Mouse (Mus musculus): ENCODE results near the gene Txnip.

The Txnip gene

GRCm38 (mm10) chr3:96555041-96555596, 2.6 kb upstream of the Txnip start:
- H3K4me1 ChIP-seq (replicated peaks; ENCODE audit: low read depth, low read length) = peaks cover 73% of the 10 kb centered on the region
- TF ChIP-seq NANOG (IDR thresholded peaks at IDR 0.05; ENCODE audit: borderline replicate concordance, low read length) (no peak), POU5F1 (IDR thresholded peaks at IDR 0.05; ENCODE audit: borderline replicate concordance, low read length) (no peak), CTCF (conservative IDR thresholded peaks at IDR 0.05; ENCODE audit: low read length) (no peak)

DNA sequence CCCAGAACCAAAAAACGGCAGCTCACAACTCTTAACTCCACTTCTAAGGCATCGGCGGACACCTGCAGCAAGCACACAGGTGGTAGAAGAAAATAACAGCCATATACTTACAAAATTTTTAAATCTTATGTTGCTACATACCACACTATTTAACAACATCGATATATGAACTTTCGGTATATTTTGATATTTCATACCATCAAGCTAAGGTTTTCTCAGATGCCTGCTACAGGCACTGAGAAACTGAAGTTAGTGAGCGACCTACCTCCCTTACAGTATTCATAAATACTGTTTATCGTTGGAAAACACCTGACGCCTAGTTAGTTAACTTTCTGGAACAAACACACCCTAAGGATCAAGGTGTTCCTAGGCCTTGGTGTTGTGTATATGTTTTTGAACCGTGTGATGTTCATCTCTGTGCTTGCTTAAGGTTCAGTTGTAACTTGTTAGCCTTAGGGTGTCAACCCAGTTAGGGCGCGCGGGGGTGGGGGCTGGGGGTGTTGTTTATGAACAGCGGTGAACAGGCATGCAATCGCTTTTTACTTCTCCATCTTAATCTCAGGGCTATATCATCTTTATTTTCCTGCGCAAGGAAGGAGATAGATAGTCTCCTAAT, 1.6 kb upstream of the Txnip start:
- H3K36me3 ChIP-seq (ENCODE audit: insufficient read depth, low read length) = peaks cover 26% of the 10 kb centered on the region
- no peaks in the 10 kb centered on the region for H3K9me3 ChIP-seq (ENCODE audit: low read length)
- no peak for TF ChIP-seq CTCF (conservative IDR thresholded peaks at IDR 0.05; ENCODE audit: low read length)
- TF ChIP-seq POU5F1 (IDR thresholded peaks at IDR 0.05; ENCODE audit: borderline replicate concordance, low read length) = no peak
- no peak for TF ChIP-seq NANOG (IDR thresholded peaks at IDR 0.05; ENCODE audit: borderline replicate concordance, low read length)
- H3K4me1 ChIP-seq (replicated peaks; ENCODE audit: low read depth, low read length) = peaks cover 73% of the 10 kb centered on the region
- H3K4me3 ChIP-seq (replicated peaks; ENCODE audit: low read length) = peak overlapping the region; percentile 18
- H3K27me3 ChIP-seq (ENCODE audit: insufficient read depth, low read length) = no peaks in the 10 kb centered on the region

More at GRCm38 (mm10) chr3:96555041-96555596, 2.6 kb upstream of the Txnip start:
- H3K9me3 ChIP-seq (ENCODE audit: low read length) = no peaks in the 10 kb centered on the region
- peaks cover 16% of the 10 kb centered on the region for H3K36me3 ChIP-seq (ENCODE audit: insufficient read depth, low read length)
- peak overlapping the region; percentile 18 for H3K4me3 ChIP-seq (replicated peaks; ENCODE audit: low read length)
- no peaks in the 10 kb centered on the region for H3K27me3 ChIP-seq (ENCODE audit: insufficient read depth, low read length)

DNA sequence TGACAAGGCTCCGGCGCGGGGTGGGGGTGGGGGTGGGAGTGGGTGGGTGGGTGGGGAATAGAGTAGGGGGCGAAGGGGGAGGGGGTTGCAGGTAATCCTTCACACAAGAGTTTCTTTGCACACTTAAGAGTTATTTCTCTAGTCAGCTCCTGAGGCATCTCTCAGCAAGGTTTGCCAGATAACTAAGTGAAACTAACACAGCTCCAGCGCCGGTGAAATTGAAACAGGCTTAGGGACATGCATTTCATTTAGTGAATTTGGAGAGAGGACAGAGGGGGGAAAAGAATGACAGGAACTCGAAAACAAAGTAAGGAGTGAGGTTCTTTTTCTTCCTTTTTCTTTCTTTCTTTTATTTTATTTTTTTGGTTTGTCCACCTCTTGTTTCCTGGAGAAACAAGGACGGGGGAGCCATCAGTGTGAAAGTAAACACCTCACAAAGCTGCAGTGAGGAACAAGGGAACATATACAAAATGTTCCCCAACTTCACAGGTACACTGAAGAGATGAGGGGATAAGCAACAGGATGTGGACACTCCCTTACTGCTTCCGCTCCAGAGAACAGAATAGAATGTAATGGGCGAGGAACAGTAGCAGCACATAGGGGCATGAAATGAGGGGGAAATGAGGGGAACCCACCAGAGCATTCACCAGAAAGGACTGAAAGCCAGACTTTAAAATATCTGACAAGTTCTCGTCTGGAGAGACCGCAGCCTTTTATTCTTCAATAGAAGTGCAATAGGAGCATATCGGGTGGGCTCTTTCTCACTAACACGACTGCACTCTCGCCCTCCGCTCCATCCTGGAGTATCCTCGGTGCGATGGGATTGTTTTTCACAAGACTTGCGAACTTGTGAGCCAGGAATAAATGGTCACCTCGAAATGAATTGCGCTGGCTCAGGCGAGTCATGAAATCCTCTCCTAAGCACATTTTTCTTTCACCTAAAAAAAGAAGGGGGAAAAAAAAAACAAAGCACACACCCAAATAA, 814 bp upstream of the Txnip start:
- H3K27me3 ChIP-seq (ENCODE audit: insufficient read depth, low read length) = no peaks in the 10 kb centered on the region
- H3K36me3 ChIP-seq (ENCODE audit: insufficient read depth, low read length) = peaks cover 34% of the 10 kb centered on the region
- no peaks in the 10 kb centered on the region for H3K9me3 ChIP-seq (ENCODE audit: low read length)
- H3K4me3 ChIP-seq (replicated peaks; ENCODE audit: low read length) = peak overlapping the region; percentile 93
- peaks cover 71% of the 10 kb centered on the region for H3K4me1 ChIP-seq (replicated peaks; ENCODE audit: low read depth, low read length)
- TF ChIP-seq POU5F1 (IDR thresholded peaks at IDR 0.05; ENCODE audit: borderline replicate concordance, low read length) (no peak), CTCF (conservative IDR thresholded peaks at IDR 0.05; ENCODE audit: low read length) (no peak), NANOG (IDR thresholded peaks at IDR 0.05; ENCODE audit: borderline replicate concordance, low read length) (no peak)

- Histone ChIP-seq H3K27me3 (ENCODE audit: insufficient read depth, low read length) (no peaks in the 10 kb centered on the region), H3K9me3 (ENCODE audit: low read length) (no peaks in the 10 kb centered on the region), H3K36me3 (ENCODE audit: insufficient read depth, low read length) (peaks cover 35% of the 10 kb centered on the region), H3K4me3 (replicated peaks; ENCODE audit: low read length) (peak overlapping the region; percentile 93), H3K4me1 (replicated peaks; ENCODE audit: low read depth, low read length) (peaks cover 75% of the 10 kb centered on the region)
- TF ChIP-seq POU5F1 (IDR thresholded peaks at IDR 0.05; ENCODE audit: borderline replicate concordance, low read length) (no peak), CTCF (conservative IDR thresholded peaks at IDR 0.05; ENCODE audit: low read length) (no peak), NANOG (IDR thresholded peaks at IDR 0.05; ENCODE audit: borderline replicate concordance, low read length) (no peak)
These were observed 402 bp downstream of the Txnip start for GRCm38 (mm10) chr3:96558159-96558558.

- H3K4me1 ChIP-seq (replicated peaks; ENCODE audit: low read depth, low read length) = peaks cover 75% of the 10 kb centered on the region
- no peaks in the 10 kb centered on the region for H3K27me3 ChIP-seq (ENCODE audit: insufficient read depth, low read length)
- peak overlapping the region; percentile 93 for H3K4me3 ChIP-seq (replicated peaks; ENCODE audit: low read length)
- no peak for TF ChIP-seq POU5F1 (IDR thresholded peaks at IDR 0.05; ENCODE audit: borderline replicate concordance, low read length)
- no peak for TF ChIP-seq NANOG (IDR thresholded peaks at IDR 0.05; ENCODE audit: borderline replicate concordance, low read length)
- no peak for TF ChIP-seq CTCF (conservative IDR thresholded peaks at IDR 0.05; ENCODE audit: low read length)
- H3K36me3 ChIP-seq (ENCODE audit: insufficient read depth, low read length) = peaks cover 35% of the 10 kb centered on the region
- no peaks in the 10 kb centered on the region for H3K9me3 ChIP-seq (ENCODE audit: low read length)
These were observed 975 bp downstream of the Txnip start for GRCm38 (mm10) chr3:96558668-96559196.

DNA sequence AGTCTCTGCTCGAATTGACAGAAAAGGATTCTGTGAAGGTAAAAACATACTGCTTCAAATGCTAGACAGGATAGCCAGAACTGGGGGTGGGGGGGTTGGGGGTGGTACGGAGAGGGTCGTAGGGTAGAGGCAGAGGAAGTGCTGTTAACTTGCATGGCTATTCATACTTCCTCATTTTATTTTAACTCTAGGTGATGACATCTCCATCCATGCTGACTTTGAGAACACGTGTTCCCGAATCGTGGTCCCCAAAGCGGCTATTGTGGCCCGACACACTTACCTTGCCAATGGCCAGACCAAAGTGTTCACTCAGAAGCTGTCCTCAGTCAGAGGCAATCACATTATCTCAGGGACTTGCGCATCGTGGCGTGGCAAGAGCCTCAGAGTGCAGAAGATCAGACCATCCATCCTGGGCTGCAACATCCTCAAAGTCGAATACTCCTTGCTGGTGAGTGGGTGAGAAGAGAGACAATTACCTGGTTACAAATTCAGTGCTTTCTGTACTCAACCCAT, 1.7 kb downstream of the Txnip start:
- peak overlapping the region; percentile 93 for H3K4me3 ChIP-seq (replicated peaks; ENCODE audit: low read length)
- no peak for TF ChIP-seq CTCF (conservative IDR thresholded peaks at IDR 0.05; ENCODE audit: low read length)
- no peak for TF ChIP-seq POU5F1 (IDR thresholded peaks at IDR 0.05; ENCODE audit: borderline replicate concordance, low read length)
- TF ChIP-seq NANOG (IDR thresholded peaks at IDR 0.05; ENCODE audit: borderline replicate concordance, low read length) = no peak
- no peaks in the 10 kb centered on the region for H3K9me3 ChIP-seq (ENCODE audit: low read length)
- H3K36me3 ChIP-seq (ENCODE audit: insufficient read depth, low read length) = peaks cover 35% of the 10 kb centered on the region
- H3K4me1 ChIP-seq (replicated peaks; ENCODE audit: low read depth, low read length) = peaks cover 75% of the 10 kb centered on the region
- H3K27me3 ChIP-seq (ENCODE audit: insufficient read depth, low read length) = no peaks in the 10 kb centered on the region

DNA sequence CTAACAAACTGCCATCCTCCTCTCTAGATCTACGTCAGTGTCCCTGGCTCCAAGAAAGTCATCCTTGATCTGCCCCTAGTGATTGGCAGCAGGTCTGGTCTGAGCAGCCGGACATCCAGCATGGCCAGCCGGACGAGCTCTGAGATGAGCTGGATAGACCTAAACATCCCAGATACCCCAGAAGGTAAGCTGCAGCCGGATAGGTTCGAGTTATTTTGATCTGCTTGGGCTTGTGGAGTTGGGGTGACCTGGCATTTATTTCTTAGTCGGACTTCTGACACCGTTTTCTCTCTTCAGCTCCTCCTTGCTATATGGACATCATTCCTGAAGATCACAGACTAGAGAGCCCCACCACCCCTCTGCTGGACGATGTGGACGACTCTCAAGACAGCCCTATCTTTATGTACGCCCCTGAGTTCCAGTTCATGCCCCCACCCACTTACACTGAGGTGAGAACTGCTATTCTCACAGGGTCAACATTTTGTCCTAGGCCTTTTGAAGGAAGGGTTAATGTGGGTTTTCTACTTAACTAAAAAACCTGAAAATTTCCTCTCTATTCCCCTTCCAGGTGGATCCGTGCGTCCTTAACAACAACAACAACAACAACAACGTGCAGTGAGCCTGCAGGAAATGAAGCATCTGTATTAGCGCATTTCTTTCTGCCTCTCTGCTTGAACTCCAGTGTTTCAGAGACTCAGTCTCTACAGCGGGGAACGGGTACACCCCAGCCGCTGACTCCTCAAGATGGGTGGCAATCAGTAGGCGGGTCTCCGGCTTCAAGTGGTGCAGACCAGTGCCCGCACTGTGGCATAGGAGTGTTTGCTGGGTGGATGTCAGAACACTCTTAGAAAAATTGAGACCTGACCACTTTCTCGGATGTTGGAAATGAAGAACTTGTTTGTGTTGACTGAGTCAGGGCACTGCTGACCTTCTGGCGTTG, 2.4 kb downstream of the Txnip start:
- no peak for TF ChIP-seq CTCF (conservative IDR thresholded peaks at IDR 0.05; ENCODE audit: low read length)
- no peak for TF ChIP-seq NANOG (IDR thresholded peaks at IDR 0.05; ENCODE audit: borderline replicate concordance, low read length)
- no peak for TF ChIP-seq POU5F1 (IDR thresholded peaks at IDR 0.05; ENCODE audit: borderline replicate concordance, low read length)

More for the DNA sequence above, 2.4 kb downstream of the Txnip start:
- Histone ChIP-seq H3K4me1 (replicated peaks; ENCODE audit: low read depth, low read length) (peaks cover 75% of the 10 kb centered on the region), H3K4me3 (replicated peaks; ENCODE audit: low read length) (peak overlapping the region; percentile 93), H3K9me3 (ENCODE audit: low read length) (no peaks in the 10 kb centered on the region), H3K27me3 (ENCODE audit: insufficient read depth, low read length) (no peaks in the 10 kb centered on the region), H3K36me3 (ENCODE audit: insufficient read depth, low read length) (peaks cover 35% of the 10 kb centered on the region)
